Mouse (Mus musculus) lung, postnatal 0 days (tissue): ENCODE results near the gene Srp68.

ENCODE experiments used
- CTCF ChIP-seq: IDR thresholded peaks from 2 replicates; pipeline ENCODE4 v1.5.1; 2016; ENCODE audit warnings: antibody characterized with exemption, mild to moderate bottlenecking
- EP300 ChIP-seq: IDR thresholded peaks from 2 replicates; pipeline ENCODE4 v1.6.1; 2016; ENCODE audit warnings: antibody characterized with exemption, mild to moderate bottlenecking, control low read depth

GRCm38 (mm10) chr11:116311169-116311568 is 37.2 kb upstream of the Srp68 start:
- no peak for TF ChIP-seq EP300
- no peak for TF ChIP-seq CTCF
